Mouse (Mus musculus): Measurements from ENCODE around the gene Iqschfp. TPM values are rescaled to one million over a fixed set of nuclear protein-coding genes. Genes with fewer than 3 reads are reported as not detected.

Iqschfp gene
- polyA plus RNA-seq, 1 experiment = not detected

- Histone ChIP-seq H3K27me3 (ENCODE audit: control insufficient read depth, insufficient read depth, insufficient read length) (peaks cover 3% of the 10 kb centered on the region), H3K4me3 (ENCODE audit: insufficient read depth, poor library complexity, severe bottlenecking) (no peak overlapping the region), H3K79me2 (ENCODE audit: control insufficient read depth, insufficient read depth) (no peaks in the 10 kb centered on the region), H3K79me3 (ENCODE audit: low read depth) (no peaks in the 10 kb centered on the region), H3K36me3 (ENCODE audit: control insufficient read depth, insufficient read depth) (no peaks in the 10 kb centered on the region), H3ac (ENCODE audit: control insufficient read depth, insufficient read length, low read depth) (no peak overlapping the region)
- TF ChIP-seq CTCF (IDR thresholded peaks at IDR 0.05; ENCODE audit: control insufficient read depth, insufficient read depth, insufficient read length) = no peak
- TF ChIP-seq USF1 (IDR thresholded peaks at IDR 0.05; ENCODE audit: low read depth) = no peak
- TF ChIP-seq CEBPB (IDR thresholded peaks at IDR 0.05; ENCODE audit: low read depth) = no peak
- no peak for TF ChIP-seq MYOG (IDR thresholded peaks at IDR 0.05; ENCODE audit: control insufficient read depth, extremely low read depth, insufficient read length)
- TF ChIP-seq MAX (IDR thresholded peaks at IDR 0.05) = no peak
- no peak for TF ChIP-seq FOSL1 (IDR thresholded peaks at IDR 0.05; ENCODE audit: insufficient read depth, low read length, poor library complexity, severe bottlenecking)
- no peak for TF ChIP-seq MYOD1 (IDR thresholded peaks at IDR 0.05; ENCODE audit: control insufficient read depth, insufficient read length, low read depth)
Measured at GRCm38 (mm10) chr3:68352961-68353360, 460.9 kb downstream of the Iqschfp start.

GRCm38 (mm10) chr3:68353492-68353891 lies 461.5 kb downstream of the Iqschfp start:
- Histone ChIP-seq H3K79me3 (ENCODE audit: low read depth) (no peaks in the 10 kb centered on the region), H3K4me3 (ENCODE audit: insufficient read depth, poor library complexity, severe bottlenecking) (no peak overlapping the region)
- TF ChIP-seq MAX (IDR thresholded peaks at IDR 0.05) (no peak), MYOG (IDR thresholded peaks at IDR 0.05; ENCODE audit: control insufficient read depth, extremely low read depth, insufficient read length) (no peak), CEBPB (IDR thresholded peaks at IDR 0.05; ENCODE audit: low read depth) (no peak), USF1 (IDR thresholded peaks at IDR 0.05; ENCODE audit: low read depth) (no peak), FOSL1 (IDR thresholded peaks at IDR 0.05; ENCODE audit: insufficient read depth, low read length, poor library complexity, severe bottlenecking) (no peak), CTCF (IDR thresholded peaks at IDR 0.05; ENCODE audit: control insufficient read depth, insufficient read depth, insufficient read length) (no peak), MYOD1 (IDR thresholded peaks at IDR 0.05; ENCODE audit: control insufficient read depth, insufficient read length, low read depth) (no peak)

DNA sequence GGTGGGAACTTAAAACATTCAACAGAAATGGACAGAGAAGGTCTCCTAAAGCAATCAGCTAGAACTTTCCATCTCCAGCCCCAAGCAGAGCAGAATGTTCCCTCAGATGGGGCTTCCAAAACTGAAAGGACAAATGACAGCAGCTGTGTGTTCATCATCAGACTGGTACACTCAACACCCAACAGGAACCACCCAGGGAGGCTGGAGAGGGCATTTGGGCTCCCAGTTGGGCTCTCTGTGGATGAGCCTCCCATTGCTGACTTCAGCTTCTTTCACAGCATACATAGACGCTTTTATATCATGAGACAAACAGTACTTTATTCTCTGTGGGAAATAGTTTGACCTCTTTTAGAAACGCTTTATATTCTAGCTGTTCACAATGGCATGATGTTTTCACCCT lies 464.5 kb downstream of the Iqschfp start:
- TF ChIP-seq FOSL1 (IDR thresholded peaks at IDR 0.05; ENCODE audit: insufficient read depth, low read length, poor library complexity, severe bottlenecking) = no peak
- TF ChIP-seq CEBPB (IDR thresholded peaks at IDR 0.05; ENCODE audit: low read depth) = no peak
- TF ChIP-seq MAX (IDR thresholded peaks at IDR 0.05) = no peak
- no peak for TF ChIP-seq USF1 (IDR thresholded peaks at IDR 0.05; ENCODE audit: low read depth)
- TF ChIP-seq CTCF (IDR thresholded peaks at IDR 0.05; ENCODE audit: control insufficient read depth, insufficient read depth, insufficient read length) = no peak
- TF ChIP-seq MYOD1 (IDR thresholded peaks at IDR 0.05; ENCODE audit: control insufficient read depth, insufficient read length, low read depth) = no peak
- H3K79me2 ChIP-seq (ENCODE audit: control insufficient read depth, insufficient read depth) = no peaks in the 10 kb centered on the region
- H3K36me3 ChIP-seq (ENCODE audit: control insufficient read depth, insufficient read depth) = no peaks in the 10 kb centered on the region
- H3ac ChIP-seq (ENCODE audit: control insufficient read depth, insufficient read length, low read depth) = no peak overlapping the region
- H3K27me3 ChIP-seq (ENCODE audit: control insufficient read depth, insufficient read depth, insufficient read length) = peaks cover 3% of the 10 kb centered on the region
- no peak overlapping the region for H3K4me3 ChIP-seq (ENCODE audit: insufficient read depth, poor library complexity, severe bottlenecking)
- no peaks in the 10 kb centered on the region for H3K79me3 ChIP-seq (ENCODE audit: low read depth)

More at GRCm38 (mm10) chr3:68353492-68353891, 461.5 kb downstream of the Iqschfp start:
- Histone ChIP-seq H3K27me3 (ENCODE audit: control insufficient read depth, insufficient read depth, insufficient read length) (peaks cover 3% of the 10 kb centered on the region), H3K79me2 (ENCODE audit: control insufficient read depth, insufficient read depth) (no peaks in the 10 kb centered on the region), H3ac (ENCODE audit: control insufficient read depth, insufficient read length, low read depth) (no peak overlapping the region), H3K36me3 (ENCODE audit: control insufficient read depth, insufficient read depth) (no peaks in the 10 kb centered on the region)

- Histone ChIP-seq H3K27me3 (ENCODE audit: control insufficient read depth, insufficient read depth, insufficient read length) (no peaks in the 10 kb centered on the region), H3ac (ENCODE audit: control insufficient read depth, insufficient read length, low read depth) (no peak overlapping the region), H3K79me2 (ENCODE audit: control insufficient read depth, insufficient read depth) (no peaks in the 10 kb centered on the region), H3K36me3 (ENCODE audit: control insufficient read depth, insufficient read depth) (no peaks in the 10 kb centered on the region), H3K4me3 (ENCODE audit: insufficient read depth, poor library complexity, severe bottlenecking) (no peak overlapping the region), H3K79me3 (ENCODE audit: low read depth) (no peaks in the 10 kb centered on the region)
- no peak for TF ChIP-seq MYOD1 (IDR thresholded peaks at IDR 0.05; ENCODE audit: control insufficient read depth, insufficient read length, low read depth)
- no peak for TF ChIP-seq FOSL1 (IDR thresholded peaks at IDR 0.05; ENCODE audit: insufficient read depth, low read length, poor library complexity, severe bottlenecking)
- no peak for TF ChIP-seq CEBPB (IDR thresholded peaks at IDR 0.05; ENCODE audit: low read depth)
- TF ChIP-seq MAX (IDR thresholded peaks at IDR 0.05) = no peak
- no peak for TF ChIP-seq CTCF (IDR thresholded peaks at IDR 0.05; ENCODE audit: control insufficient read depth, insufficient read depth, insufficient read length)
- TF ChIP-seq USF1 (IDR thresholded peaks at IDR 0.05; ENCODE audit: low read depth) = no peak
- no peak for TF ChIP-seq MYOG (IDR thresholded peaks at IDR 0.05; ENCODE audit: control insufficient read depth, extremely low read depth, insufficient read length)
Measured at GRCm38 (mm10) chr3:68368029-68368428, 476.0 kb downstream of the Iqschfp start.

DNA sequence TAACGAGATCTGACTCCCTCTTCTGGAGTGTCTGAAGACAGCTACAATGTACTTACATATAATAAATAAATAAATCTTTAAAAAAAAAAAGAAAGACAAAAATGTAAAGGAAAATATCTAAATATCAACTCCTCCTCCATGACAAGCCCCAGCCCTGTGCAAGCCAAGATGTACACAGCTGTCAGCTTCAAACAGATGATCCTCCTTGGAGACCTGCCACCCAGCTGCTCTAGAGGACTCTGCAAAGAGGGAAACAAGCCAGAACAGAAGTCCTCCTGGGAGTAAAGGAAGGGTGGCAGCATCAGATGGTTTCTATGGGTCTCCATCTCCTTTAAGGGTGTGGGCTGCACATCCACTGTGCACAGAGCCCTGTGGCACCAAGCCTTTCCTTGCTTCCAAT lies 480.9 kb downstream of the Iqschfp start:
- H3K79me3 ChIP-seq (ENCODE audit: low read depth) = no peaks in the 10 kb centered on the region
- no peak overlapping the region for H3K4me3 ChIP-seq (ENCODE audit: insufficient read depth, poor library complexity, severe bottlenecking)
- H3K36me3 ChIP-seq (ENCODE audit: control insufficient read depth, insufficient read depth) = no peaks in the 10 kb centered on the region
- no peak overlapping the region for H3ac ChIP-seq (ENCODE audit: control insufficient read depth, insufficient read length, low read depth)
- peaks cover 6% of the 10 kb centered on the region for H3K27me3 ChIP-seq (ENCODE audit: control insufficient read depth, insufficient read depth, insufficient read length)
- no peaks in the 10 kb centered on the region for H3K79me2 ChIP-seq (ENCODE audit: control insufficient read depth, insufficient read depth)
- no peak for TF ChIP-seq MYOD1 (IDR thresholded peaks at IDR 0.05; ENCODE audit: control insufficient read depth, insufficient read length, low read depth)
- no peak for TF ChIP-seq FOSL1 (IDR thresholded peaks at IDR 0.05; ENCODE audit: insufficient read depth, low read length, poor library complexity, severe bottlenecking)
- no peak for TF ChIP-seq USF1 (IDR thresholded peaks at IDR 0.05; ENCODE audit: low read depth)
- no peak for TF ChIP-seq MYOG (IDR thresholded peaks at IDR 0.05; ENCODE audit: control insufficient read depth, extremely low read depth, insufficient read length)
- TF ChIP-seq MAX (IDR thresholded peaks at IDR 0.05) = no peak
- no peak for TF ChIP-seq CTCF (IDR thresholded peaks at IDR 0.05; ENCODE audit: control insufficient read depth, insufficient read depth, insufficient read length)
- TF ChIP-seq CEBPB (IDR thresholded peaks at IDR 0.05; ENCODE audit: low read depth) = no peak

- Histone ChIP-seq H3K36me3 (ENCODE audit: control insufficient read depth, insufficient read depth) (no peaks in the 10 kb centered on the region), H3ac (ENCODE audit: control insufficient read depth, insufficient read length, low read depth) (no peak overlapping the region), H3K27me3 (ENCODE audit: control insufficient read depth, insufficient read depth, insufficient read length) (peaks cover 7% of the 10 kb centered on the region), H3K79me3 (ENCODE audit: low read depth) (no peaks in the 10 kb centered on the region), H3K4me3 (ENCODE audit: insufficient read depth, poor library complexity, severe bottlenecking) (no peak overlapping the region), H3K79me2 (ENCODE audit: control insufficient read depth, insufficient read depth) (no peaks in the 10 kb centered on the region)
- TF ChIP-seq MAX (IDR thresholded peaks at IDR 0.05) = no peak
- no peak for TF ChIP-seq CEBPB (IDR thresholded peaks at IDR 0.05; ENCODE audit: low read depth)
- TF ChIP-seq CTCF (IDR thresholded peaks at IDR 0.05; ENCODE audit: control insufficient read depth, insufficient read depth, insufficient read length) = no peak
Measured at GRCm38 (mm10) chr3:68375100-68375508, 483.1 kb downstream of the Iqschfp start.

Data from C2C12 (cell line).